Mouse (Mus musculus) spleen, postnatal 36 days (tissue): ENCODE measurements around the gene H3f3b.
A peak's percentile ranks its signal among the peaks of the same experiment; 100 is the strongest.
"Not testable (repeated sequence)": the region's sequence is repeated elsewhere in the genome, so short reads cannot be mapped to it uniquely, and the experiment has no call there.

ENCODE experiments used
- DNase-seq, 2 experiments: peaks; one replicate each; pipeline ENCODE4 v3.0.0; 2022; ENCODE audit warnings: low spot score in 2 of 2, mixed read lengths in 1 of 2

H3f3b gene

GRCm38 (mm10) chr11:116021328-116022220, 6.2 kb downstream of the H3f3b start:
- no peak for DNase-seq

- no peak for DNase-seq
These were observed 7.2 kb downstream of the H3f3b start for GRCm38 (mm10) chr11:116020519-116020922.

- no peak for DNase-seq
These were observed 7.8 kb downstream of the H3f3b start for GRCm38 (mm10) chr11:116019976-116020411.

- no peak for DNase-seq
These were observed 8.4 kb downstream of the H3f3b start for GRCm38 (mm10) chr11:116019360-116019791.

GRCm38 (mm10) chr11:116018867-116019266, 8.9 kb downstream of the H3f3b start:
- not testable (repeated sequence) for DNase-seq

GRCm38 (mm10) chr11:116018106-116018505, 9.7 kb downstream of the H3f3b start:
- peak; percentile 38 to 44 for DNase-seq

GRCm38 (mm10) chr11:116014821-116015220, 12.9 kb downstream of the H3f3b start:
- no peak for DNase-seq

GRCm38 (mm10) chr11:116012262-116012947, 15.4 kb downstream of the H3f3b start, which contains the start of gene Galk1:
Galk1 (minus strand) TSS chr11:116012719.
- peak; percentile 91 to 92 for DNase-seq

- no peak for DNase-seq
These were observed 16.1 kb downstream of the H3f3b start for GRCm38 (mm10) chr11:116011529-116012261.

- no peak for DNase-seq
These were observed 16.8 kb downstream of the H3f3b start for GRCm38 (mm10) chr11:116010948-116011347.

- DNase-seq = no peak
These were observed 17.6 kb downstream of the H3f3b start for GRCm38 (mm10) chr11:116010146-116010545.

- no peak for DNase-seq
These were observed 18.1 kb downstream of the H3f3b start for GRCm38 (mm10) chr11:116009661-116010060.

- DNase-seq = no peak
These were observed 18.9 kb downstream of the H3f3b start for GRCm38 (mm10) chr11:116008832-116009375.

- DNase-seq = no peak
These were observed 19.4 kb downstream of the H3f3b start for GRCm38 (mm10) chr11:116008411-116008810.

- DNase-seq = no peak
These were observed 20.5 kb downstream of the H3f3b start for GRCm38 (mm10) chr11:116007095-116007850.

GRCm38 (mm10) chr11:116005701-116006419, 21.9 kb downstream of the H3f3b start:
- no peak for DNase-seq

- peak; percentile 62 to 69 for DNase-seq
These were observed 22.7 kb downstream of the H3f3b start for GRCm38 (mm10) chr11:116004840-116005700.

GRCm38 (mm10) chr11:116004186-116004823, 23.5 kb downstream of the H3f3b start:
- no peak for DNase-seq

- no peak for DNase-seq
These were observed 24.9 kb downstream of the H3f3b start for GRCm38 (mm10) chr11:116002894-116003293.
